Mouse (Mus musculus): ENCODE measurements around the gene Vtn.

The Vtn gene

DNA sequence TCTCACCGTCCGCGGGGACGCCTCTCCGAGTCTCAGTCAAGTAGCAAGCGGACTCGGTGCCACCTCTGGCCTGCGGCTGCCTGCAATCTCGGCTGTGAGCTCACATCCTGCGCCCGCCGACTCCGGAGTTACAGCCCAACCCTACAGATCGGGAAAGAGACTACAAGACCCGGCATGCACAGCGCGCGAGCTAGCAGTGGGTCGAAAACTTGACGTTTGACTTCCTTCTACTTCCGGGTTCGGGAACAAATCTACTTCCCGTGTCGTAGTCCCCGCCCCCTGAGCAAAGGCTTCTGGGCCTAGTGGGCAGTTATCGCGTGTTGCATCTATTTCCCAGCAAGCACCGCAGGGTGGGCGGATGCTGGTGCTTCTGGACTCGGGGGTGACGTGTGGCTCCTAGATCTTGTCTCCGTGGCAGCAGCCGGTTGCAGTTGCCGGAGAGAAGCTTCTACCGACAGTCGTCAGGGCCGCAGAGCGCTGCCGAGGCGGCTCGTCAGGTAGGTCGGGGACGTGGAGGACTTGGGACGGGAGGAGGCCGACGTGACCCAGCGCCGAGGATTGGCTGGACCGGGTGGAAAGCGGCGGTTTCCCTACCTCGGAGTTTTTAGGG is 37.3 kb downstream of the Vtn start, which contains the start of the genes Tnfaip1 and Ift20:
TSS of gene Tnfaip1 (minus strand) at position 253 of the 610 bp plus-strand sequence.
TSS of gene Ift20 (plus strand) at position 282 of the 610 bp plus-strand sequence.
- DNase-seq = peak; percentile 97

GRCm38 (mm10) chr11:78536690-78537084 is 37.8 kb downstream of the Vtn start:
- DNase-seq = no peak

GRCm38 (mm10) chr11:78540358-78540757 is 41.5 kb downstream of the Vtn start:
- DNase-seq = no peak

DNA sequence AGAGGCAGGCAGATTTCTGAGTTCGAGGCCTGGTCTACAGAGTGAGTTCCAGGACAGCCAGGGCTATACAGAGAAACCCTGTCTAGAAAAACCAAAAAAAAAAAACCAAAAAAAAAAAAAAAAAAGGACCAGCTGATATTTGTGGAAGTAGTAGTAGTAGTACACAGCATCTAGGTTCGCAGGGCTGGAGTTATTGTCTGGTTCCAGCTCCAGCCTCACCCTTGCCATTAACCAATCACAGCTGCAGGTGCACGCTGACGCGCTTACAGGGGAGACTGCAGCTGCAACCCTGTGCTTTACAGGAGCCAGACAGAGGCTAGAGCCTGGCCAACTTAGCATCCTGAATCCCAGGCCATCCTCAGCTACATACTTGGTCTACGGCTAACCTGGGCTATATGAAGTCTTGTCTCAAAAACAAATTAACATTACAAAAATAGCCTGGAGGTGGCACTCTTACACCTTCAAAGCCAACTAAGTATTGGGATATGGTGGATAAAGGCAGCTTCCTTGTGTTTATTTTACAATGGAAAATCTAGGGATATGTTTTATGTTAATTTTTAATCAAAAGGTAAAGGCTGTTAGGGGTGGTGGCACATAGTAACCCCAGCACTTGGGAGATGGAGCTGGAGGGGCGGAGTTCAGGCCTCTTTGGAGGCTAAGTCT is 45.7 kb downstream of the Vtn start:
- no peak for DNase-seq

GRCm38 (mm10) chr11:78545181-78545580 is 46.3 kb downstream of the Vtn start:
- no peak for DNase-seq

DNA sequence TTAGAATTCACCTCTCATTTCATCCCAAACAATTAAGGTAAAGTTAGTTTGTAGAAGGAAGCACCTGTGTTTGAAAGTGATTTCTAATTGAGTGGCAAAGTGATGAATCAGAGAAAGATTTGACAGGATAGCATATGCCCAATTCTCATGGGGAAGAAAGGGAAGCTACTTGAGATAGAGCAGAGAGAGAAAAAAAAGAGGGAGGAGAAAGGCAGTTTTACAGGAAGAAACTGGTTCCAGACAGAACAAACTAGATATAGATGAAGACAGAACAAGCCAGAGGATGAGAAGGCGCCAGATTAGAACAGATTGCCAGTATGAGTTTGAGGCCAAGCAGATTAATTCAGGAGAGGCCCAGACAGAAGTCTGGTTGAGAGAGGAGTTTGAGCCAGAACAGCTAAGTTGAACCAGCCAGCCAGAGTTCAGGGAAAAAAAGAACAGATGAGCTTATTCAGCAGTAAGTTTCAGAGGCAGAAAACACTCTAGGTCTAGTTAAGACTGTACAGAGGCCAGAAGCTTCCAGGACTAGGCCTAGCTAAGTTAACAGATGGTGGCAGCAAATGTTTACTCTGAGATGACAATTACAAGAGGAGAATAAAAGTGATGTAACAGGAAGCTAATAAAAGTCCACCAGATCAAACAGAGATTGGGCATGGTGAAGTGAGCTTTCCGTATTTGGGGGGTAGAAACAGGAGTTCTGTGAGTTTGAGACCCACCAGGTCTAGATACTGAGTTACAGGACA is 49.0 kb downstream of the Vtn start:
- no peak for DNase-seq

DNA sequence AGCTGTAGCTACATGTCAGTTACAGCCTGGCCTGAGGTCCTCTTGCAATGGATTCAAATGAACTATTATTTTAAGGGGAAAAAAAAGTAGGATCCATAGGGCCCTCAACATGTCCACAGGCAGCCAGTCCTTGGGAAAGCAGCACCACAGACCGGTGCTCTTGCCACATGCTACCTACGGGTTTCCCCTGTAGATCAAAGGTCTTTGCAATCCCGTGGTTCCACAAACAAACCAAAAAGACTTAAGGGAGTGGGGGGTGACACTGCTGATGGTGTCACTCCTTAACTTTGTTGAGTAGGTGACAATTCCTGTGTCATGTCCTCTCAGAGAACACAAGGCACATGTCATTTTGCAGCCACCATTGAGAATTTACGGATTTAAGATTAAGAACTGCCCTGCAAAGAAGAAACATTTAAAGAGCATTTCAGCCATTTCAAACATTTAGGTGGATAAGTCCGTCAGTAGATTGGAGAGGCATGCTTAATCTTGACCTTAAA is 50.6 kb downstream of the Vtn start:
- no peak for DNase-seq

DNA sequence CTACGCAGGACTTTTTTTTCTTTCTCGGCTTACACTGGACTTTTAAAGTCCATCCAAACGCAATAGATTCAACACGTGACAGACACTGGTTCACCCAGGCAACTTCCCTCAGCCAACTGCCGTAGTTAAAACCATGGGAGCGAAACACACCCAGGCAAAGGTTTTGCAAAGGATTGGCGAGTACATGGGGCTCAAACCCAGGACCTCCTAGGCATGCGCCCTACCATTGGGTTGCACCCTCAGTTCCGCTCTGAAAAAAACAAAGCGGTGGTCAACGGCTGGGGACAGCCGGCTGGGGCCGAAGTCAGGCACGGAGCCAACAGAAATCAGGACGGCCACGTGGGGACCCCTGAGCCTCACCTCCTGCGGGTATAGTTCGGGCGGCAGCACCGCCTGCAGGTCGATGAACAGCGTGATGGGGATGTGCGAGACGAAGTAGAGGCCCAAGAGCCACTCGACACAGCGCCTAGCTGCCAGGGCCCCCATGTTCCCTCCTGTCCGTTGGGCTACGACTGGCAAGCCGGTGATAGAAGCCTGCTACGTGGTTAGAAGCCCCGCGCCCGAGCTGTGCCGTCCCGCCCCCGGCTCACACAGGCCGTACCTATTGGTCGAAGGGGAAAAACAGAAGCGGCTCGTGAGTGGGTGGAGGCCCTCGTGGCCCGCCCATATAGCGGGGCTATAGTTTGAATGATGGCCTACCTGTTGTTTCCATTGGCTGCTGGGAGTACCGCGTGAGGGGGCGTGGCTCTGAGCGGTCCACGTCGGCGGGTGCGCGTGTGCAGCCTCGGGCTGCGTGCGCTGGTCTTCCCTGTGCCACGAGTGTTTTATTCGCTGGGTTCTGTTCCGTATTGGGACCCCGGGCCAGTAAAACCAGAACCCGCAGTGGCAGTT is 51.5 kb downstream of the Vtn start, which contains the start of gene Tmem97:
TSS of gene Tmem97 (minus strand) at position 610 of the 891 bp plus-strand sequence.
- DNase-seq = peak; percentile 94

DNA sequence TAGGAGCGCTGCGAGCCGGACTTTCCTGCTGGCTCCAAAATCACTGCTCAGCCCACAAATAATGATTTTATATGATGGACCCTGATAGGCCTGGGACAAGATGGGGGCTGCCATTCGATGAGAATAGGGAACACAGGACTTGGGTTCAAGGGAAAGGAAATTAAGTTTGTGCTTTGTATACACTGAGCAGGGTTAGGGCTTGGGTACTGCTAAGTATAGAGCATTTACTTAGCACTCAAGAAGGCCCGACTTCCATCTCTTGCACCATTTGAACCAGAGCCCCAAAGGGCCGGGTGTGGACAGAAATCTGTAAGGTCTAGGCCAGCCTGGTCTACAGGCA is 52.1 kb downstream of the Vtn start:
- DNase-seq = no peak
